Mouse (Mus musculus): ENCODE data around the gene Iscu.

Iscu gene

DNA sequence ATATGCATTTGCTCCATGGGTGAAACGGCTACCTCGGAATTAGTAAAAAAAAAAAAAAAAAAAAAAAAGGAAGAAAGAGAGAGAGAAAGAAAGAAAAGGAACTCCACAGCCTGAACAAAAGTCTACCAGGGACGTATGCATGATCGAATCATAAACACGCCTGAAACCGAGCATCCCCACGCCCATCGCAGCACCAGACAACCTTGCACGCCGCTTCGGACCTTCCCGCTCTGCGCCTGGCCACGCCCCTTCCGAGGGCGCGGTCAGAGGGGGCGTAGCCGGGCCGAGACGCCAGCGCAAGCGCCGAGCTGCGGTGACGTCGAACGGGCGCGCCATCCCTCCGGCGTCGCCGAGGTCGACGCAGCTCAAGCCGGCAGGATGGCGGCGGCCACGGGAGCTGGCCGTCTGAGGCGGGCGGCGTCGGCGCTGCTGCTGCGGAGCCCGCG, at the start of gene Iscu, which contains the start of gene Sart3:
TSS of gene Iscu (plus strand) at position 299 of the 446 bp plus-strand sequence.
TSS of gene Sart3 (minus strand) at position 61 of the 446 bp plus-strand sequence.
- DNase-seq (ENCODE audit: low spot score), result peak; percentile 81

GRCm38 (mm10) chr5:113723567-113724237, 48.8 kb upstream of the Iscu start:
- no peak for DNase-seq (ENCODE audit: low spot score)

- DNase-seq (ENCODE audit: low spot score), result peak; percentile 74
Measured at GRCm38 (mm10) chr5:113724446-113724845, 48.1 kb upstream of the Iscu start, which contains the start of gene 1700069L16Rik. Gene 1700069L16Rik, minus strand, starts transcription at chr5:113724772.

GRCm38 (mm10) chr5:113725417-113725816, 47.1 kb upstream of the Iscu start:
- no peak for DNase-seq (ENCODE audit: low spot score)

DNA sequence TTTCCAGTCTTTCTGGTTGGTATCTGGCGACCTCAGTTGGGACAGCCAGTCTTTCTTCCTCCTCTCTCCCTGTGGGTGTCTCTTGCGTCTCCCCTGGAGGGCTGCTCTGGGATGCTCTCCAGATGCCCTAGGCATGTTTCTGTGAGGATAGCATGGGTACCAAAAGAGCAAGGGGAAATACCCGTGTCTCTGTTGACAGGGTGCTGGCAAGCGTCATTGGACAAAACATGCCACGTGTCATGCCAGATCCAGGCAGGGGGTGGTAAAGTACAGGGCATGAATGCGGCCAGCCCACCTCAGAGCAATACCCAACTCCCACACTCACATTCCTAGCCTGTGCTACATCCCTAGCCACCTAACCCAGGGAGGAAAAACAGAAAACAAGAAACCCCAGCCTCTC, 45.9 kb upstream of the Iscu start:
- DNase-seq (ENCODE audit: low spot score), result no peak

- DNase-seq (ENCODE audit: low spot score), result no peak
Measured at GRCm38 (mm10) chr5:113727238-113727637, 45.3 kb upstream of the Iscu start.

GRCm38 (mm10) chr5:113728011-113728410, 44.5 kb upstream of the Iscu start:
- DNase-seq (ENCODE audit: low spot score), result no peak

GRCm38 (mm10) chr5:113728691-113729090, 43.9 kb upstream of the Iscu start:
- no peak for DNase-seq (ENCODE audit: low spot score)

- no peak for DNase-seq (ENCODE audit: low spot score)
Measured at GRCm38 (mm10) chr5:113730641-113731121, 41.9 kb upstream of the Iscu start.

DNA sequence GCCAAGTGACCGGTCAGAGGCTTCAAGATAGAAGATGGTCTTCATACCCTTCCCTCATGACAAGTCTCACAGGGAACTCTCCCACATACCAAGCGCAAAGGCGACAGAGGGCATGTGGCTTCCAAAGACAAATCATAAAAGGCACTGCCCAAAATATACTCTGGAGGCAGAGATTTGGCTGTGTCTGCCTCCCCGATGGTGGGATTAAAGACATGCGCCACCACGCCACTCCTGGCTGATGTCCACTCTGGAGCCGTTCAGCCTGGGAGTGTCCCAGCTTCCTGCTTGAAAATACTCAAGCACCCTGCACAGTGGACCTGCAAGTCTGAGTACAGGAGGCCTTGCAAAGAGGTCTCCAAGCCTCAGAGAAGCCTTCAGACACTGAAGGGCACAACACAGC, 41.4 kb upstream of the Iscu start:
- no peak for DNase-seq (ENCODE audit: low spot score)

DNA sequence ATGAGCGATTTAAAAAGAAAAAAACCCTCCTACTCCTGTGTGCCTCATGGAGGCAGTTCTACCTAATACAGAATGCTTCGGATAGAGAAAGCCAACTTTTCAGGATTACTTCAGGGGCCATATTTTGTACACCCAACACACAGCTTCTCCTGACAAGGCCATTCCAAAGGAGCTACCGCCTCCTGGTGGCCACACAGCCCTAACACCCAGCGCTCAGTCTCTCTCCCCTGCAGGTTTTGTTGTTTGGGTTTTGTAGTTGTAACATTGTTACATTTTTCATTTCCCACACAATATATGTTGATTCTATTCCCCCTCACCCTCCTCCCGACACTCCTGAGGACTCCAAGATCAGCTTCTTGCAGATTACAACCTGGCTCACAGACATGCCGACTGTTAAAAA, 40.4 kb upstream of the Iscu start:
- DNase-seq (ENCODE audit: low spot score), result no peak

DNA sequence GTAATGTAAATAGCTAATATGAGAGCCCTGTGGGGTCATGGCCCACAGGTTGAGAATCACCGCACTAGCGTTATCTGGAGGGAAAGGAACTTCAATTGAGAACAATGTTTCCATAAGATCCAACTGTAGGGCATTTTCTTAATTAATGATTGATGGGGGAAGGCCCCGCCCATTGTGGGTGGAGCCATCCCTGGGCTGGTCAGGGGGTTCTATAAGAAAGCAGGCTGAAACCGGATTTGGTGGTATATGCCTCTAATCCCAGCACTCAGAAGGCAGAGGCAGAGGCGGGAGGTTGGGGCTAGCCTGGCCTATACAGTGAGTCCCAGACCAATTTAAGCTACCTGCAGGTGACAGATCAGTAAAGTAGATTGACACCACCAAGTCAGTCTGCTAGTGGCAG, 38.2 kb upstream of the Iscu start:
- DNase-seq (ENCODE audit: low spot score), result no peak

- no peak for DNase-seq (ENCODE audit: low spot score)
Measured at GRCm38 (mm10) chr5:113735023-113735344, 37.6 kb upstream of the Iscu start.

- DNase-seq (ENCODE audit: low spot score), result peak; percentile 74
Measured at GRCm38 (mm10) chr5:113735345-113736112, 37.0 kb upstream of the Iscu start, which contains the start of gene Ficd. Gene Ficd, plus strand, starts transcription at chr5:113735803.

DNA sequence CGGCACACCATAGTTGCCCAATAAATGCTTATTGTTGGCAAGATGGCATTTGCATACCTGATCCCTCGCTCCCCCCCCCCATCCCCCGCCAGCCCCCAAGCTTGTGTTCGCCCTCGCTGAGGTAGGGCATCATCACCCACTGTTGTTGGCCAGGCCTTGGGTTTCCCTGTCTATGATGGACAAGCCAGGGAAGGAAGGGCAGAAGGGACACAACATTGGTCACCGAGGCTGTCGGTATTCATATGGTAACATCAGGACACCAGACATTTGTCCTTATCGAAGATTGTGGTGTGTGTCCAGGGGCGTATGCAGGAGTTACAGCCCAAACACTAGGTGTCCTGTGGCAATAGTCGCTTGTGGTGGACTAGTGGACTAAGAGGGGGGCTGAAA, 36.4 kb upstream of the Iscu start:
- no peak for DNase-seq (ENCODE audit: low spot score)

DNA sequence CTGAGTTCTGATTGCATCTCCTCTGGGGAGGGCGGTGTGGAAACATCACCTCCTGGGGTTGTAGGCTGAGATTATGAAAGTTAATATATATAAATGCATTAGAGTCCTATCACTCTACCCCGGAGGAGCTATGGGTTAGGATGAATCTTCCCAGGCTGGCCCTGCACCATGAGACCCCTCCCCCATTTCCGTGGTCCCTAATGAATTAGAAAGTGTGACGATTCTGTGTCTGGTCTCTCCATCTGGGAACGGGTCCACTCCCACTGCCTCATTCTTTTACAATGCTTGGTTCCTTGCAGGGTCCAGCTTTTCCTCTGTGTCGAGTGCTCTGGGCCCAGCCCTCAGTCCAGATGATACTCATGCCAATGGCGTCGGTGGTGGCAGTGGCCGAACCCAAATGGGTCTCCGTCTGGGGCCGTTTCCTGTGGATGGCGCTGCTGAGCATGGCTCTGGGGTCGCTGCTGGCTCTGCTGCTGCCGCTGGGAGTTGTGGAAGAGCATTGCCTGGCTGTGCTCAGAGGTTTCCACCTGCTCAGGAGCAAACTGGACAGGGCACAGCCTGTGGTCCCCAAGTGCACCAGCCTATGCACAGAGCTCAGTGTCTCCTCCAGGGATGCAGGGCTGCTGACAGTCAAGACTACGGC, 35.9 kb upstream of the Iscu start:
- DNase-seq (ENCODE audit: low spot score), result no peak

DNA sequence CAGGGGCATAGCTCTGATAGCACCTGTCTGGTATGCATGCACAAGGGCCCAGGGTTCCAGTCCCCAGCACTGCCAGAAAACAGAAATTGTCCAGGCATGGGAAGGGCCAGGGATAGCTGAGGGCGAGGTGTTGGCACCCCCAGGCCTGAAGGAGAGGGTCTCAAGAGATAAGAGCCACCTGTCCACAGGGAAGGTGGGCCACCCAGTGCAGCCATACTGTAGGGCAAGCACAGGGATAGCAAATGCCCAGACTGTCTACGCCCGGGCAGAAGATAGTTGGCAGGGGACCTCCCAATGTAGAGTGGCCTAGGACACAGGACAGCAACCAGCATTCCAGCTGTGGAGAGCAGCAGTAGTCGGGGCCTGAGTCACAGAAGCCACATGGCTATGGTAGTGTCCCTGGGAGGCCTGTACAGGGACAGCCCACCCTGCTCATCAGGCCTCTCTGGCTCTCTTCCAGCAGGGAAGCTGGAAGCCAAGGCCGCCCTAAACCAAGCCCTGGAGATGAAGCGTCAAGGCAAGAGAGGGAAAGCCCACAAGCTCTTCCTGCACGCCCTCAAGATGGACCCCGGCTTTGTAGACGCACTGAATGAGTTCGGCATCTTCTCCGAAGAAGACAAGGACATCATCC, 34.8 kb upstream of the Iscu start:
- no peak for DNase-seq (ENCODE audit: low spot score)

DNA sequence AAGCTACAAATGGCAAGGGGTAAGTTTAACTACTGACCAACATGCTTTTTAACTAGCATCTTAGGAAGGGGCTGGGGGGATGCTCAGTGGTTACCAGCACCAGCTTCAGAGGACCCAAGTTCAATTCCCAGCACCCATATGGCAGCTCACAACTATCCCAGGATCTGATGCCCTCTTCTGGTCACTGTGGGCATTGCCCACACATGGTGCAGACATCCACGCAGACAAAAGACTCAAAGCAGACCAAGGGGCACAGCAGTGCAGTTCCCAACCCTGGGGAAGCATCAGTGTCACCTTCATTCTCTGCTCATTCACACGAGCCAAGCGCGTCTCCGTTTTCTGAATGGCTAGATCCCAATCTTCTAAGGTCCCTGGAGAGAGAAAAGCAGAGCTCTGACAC, 24.9 kb upstream of the Iscu start:
- DNase-seq (ENCODE audit: low spot score), result no peak

- no peak for DNase-seq (ENCODE audit: low spot score)
Measured at GRCm38 (mm10) chr5:113748556-113749331, 23.8 kb upstream of the Iscu start.

DNA sequence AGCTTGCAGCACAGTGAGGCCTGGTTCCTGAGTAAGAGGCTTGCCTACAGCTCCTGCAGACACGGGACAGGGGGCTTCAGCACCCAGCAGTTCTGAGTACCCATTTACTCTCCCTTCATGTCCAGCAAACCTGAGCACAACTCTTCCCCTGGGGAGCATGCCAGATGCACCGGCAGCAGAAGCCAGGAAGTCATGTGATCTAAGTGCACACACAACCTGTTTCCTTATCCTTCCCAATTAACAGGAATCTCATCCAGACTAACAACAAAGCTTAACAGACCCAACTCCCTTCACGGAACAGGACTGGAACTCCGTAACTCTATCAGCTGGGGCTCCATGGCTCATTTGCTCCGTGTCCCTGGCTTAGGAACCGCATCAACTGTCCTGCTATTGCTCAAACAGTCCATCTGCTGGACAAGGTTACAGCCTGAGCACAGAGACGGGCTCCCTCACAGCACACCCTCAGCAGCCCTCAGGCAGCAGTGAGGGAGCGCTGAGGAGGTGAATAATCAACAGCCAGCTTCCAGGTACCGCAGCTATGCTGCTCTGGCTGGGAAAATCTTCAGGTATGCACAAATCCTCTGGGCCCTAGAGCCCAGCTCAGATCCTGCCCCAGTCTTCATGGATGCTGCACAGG, 20.9 kb upstream of the Iscu start:
- DNase-seq (ENCODE audit: low spot score), result no peak
